Comparison of ENCODE assay signal across 23 mouse cellular contexts in the genomic region with DNA sequence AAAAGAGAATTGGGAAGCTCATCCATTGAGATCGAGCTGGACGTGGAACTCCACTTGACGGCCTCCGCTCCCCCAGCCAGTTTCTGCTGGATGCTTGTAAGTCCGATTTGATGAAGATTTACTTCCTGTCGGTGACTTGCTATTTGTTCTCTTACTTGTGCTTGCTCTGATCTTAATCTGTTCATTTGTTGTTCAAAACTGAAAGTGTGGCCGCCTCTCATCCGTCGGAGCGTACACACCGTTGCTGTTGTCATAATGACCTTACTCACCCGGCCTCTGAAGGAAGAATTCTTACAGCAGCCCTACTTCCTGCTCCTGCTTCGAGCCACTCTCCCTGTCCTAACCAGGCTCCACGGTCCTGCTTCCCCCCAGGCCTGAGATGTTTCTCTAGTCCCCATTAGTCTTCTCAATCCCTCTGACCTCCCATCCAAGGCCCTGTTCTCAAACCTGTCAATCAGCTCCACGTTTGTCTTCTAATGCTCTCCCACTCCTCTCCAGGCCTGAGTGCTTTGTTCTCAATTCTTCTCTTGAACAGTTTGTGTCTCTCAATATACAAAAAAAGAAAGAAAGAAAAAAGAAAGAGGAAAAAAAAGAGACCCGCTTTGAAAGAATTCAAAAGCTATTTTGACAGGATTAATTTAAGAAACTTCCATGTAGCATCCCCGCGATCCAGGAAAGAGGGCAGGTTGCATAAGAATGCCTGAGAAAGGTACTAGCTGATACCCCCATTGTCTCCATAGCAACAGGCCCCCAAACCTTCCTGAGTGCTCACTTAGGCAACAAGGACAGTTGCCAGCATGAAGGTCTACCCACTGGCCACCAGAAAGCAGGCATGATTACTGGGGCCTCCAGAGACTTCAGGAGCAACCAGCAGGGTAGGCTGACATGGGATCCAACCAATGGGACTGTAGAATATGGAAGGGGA.
A peak's percentile ranks its signal among the peaks of the same experiment; 100 is the strongest.
DNase-seq lines count a peak whose midpoint lies in the region; ATAC-seq and TF ChIP-seq lines count a peak whose summit lies in the region.
"Had no signal": no experiment of that assay in that cellular context is flagged by ENCODE, and none has a peak within 500 bp of the region (broad histone marks: within the 10 kb centered on the region; RNA-seq: fewer than 3 reads in every experiment).

No protein-coding gene starts in this region.

- no peaks in the 10 kb centered on the region for H3K27me3 ChIP-seq in kidney, postnatal 0 days (ENCODE audit: insufficient read depth, low read length)
- H3K27me3 ChIP-seq: hindbrain, embryonic 15.5 days; neural tube, embryonic 12.5 days; Patski had no signal

- no peaks in the 10 kb centered on the region for H3K36me3 ChIP-seq in kidney, postnatal 0 days (ENCODE audit: insufficient read depth, low read length)
- H3K36me3 ChIP-seq: embryonic facial prominence, embryonic 10.5 days; hindbrain, embryonic 15.5 days; neural tube, embryonic 12.5 days had no signal

- H3K9me3 ChIP-seq in kidney, postnatal 0 days (replicated peaks; ENCODE audit: low read length): no peaks in the 10 kb centered on the region
- H3K9me3 ChIP-seq: embryonic facial prominence, embryonic 10.5 days; hindbrain, embryonic 15.5 days; neural tube, embryonic 12.5 days had no signal

- WGBS in kidney, postnatal 0 days: 48% methylated on average over 18 of the region's 18 CpGs

- H3K4me2 ChIP-seq in kidney, postnatal 0 days (ENCODE audit: low read length): no peak overlapping the region
- H3K4me2 ChIP-seq: heart, embryonic 11.5 days; hindbrain, embryonic 15.5 days; neural tube, embryonic 12.5 days had no signal

- peak; percentile 28 for DNase-seq in kidney, postnatal 0 days (ENCODE audit: low spot score)
- no peak for DNase-seq in kidney, postnatal 14 days
- peak; percentile 11 for DNase-seq in retina, postnatal 1 day
- no peak for DNase-seq in retina, embryonic 14.5 days (ENCODE audit: low spot score)
- DNase-seq in right cerebral cortex, postnatal 14 days: no peak
- DNase-seq in adrenal gland, postnatal 14 days: no peak
- DNase-seq: adrenal gland, postnatal 25 days; cerebellum, adult 18-20 months; cerebellum, postnatal 25 days; gastrocnemius, postnatal 36 days; heart, postnatal 14 days; kidney, adult 11 months; kidney, postnatal 10 days; layer of hippocampus, postnatal 36 days; liver; thymus, postnatal 36 days had no signal

- H3K27ac ChIP-seq in kidney, postnatal 0 days: no peak overlapping the region
- H3K27ac ChIP-seq: embryonic facial prominence, embryonic 10.5 days; hindbrain, embryonic 15.5 days; layer of hippocampus, adult 2 months; neural tube, embryonic 12.5 days had no signal

- H3K9ac ChIP-seq in kidney, postnatal 0 days (ENCODE audit: low read depth, low read length): no peak overlapping the region
- H3K9ac ChIP-seq: hindbrain, embryonic 15.5 days; neural tube, embryonic 12.5 days had no signal

- no peak for TF ChIP-seq CTCF in kidney, postnatal 0 days (IDR thresholded peaks at IDR 0.05; ENCODE audit: low read depth)

- no peaks in the 10 kb centered on the region for H3K4me1 ChIP-seq in kidney, postnatal 0 days (replicated peaks; ENCODE audit: insufficient read depth, low read length)
- H3K4me1 ChIP-seq: neural tube, embryonic 12.5 days had no signal

- H3K4me3 ChIP-seq in kidney, postnatal 0 days (replicated peaks; ENCODE audit: low read depth, low read length): no peak overlapping the region
- H3K4me3 ChIP-seq: embryonic facial prominence, embryonic 10.5 days; hindbrain, embryonic 15.5 days; layer of hippocampus, adult 2 months; neural tube, embryonic 12.5 days had no signal

- ATAC-seq in kidney, postnatal 0 days (replicated peaks; ENCODE audit: low FRiP score, low read depth): no peak
- ATAC-seq in common myeloid progenitor, adult 5-6 weeks (replicated peaks; ENCODE audit: low read depth, poor library complexity, severe bottlenecking): 0 out of 2 replicates have a peak, but pooled peaks have one; percentile 11
- ATAC-seq: Patski had no signal

Comparison
In these comparisons a context has a peak if more than half of its experiments do, and no peak if none do; other contexts are left out.
1. DNase-seq: peak in kidney, postnatal 0 days (single experiment) and retina, postnatal 1 day (single experiment); none in kidney, postnatal 14 days (single experiment), retina, embryonic 14.5 days (single experiment), right cerebral cortex, postnatal 14 days (single experiment) and adrenal gland, postnatal 14 days (single experiment).